Mouse (Mus musculus): ENCODE results near the gene Scd2.

GRCm38 (mm10) chr19:44295251-44295650 lies 1.8 kb downstream of the Scd2 start:
- TF ChIP-seq CTCF (IDR thresholded peaks at IDR 0.05; ENCODE audit: low read depth, low read length) (no peak), POLR2A (IDR thresholded peaks at IDR 0.05; ENCODE audit: borderline replicate concordance, low read depth, low read length) (no peak)
